Mouse (Mus musculus) forebrain, embryonic 14.5 days (tissue): ENCODE data around the gene Olfr920. TPM values are rescaled to one million over a fixed set of nuclear protein-coding genes. Genes with fewer than 3 reads are reported as not detected.

Experiments used
- ATAC-seq: fragments of 200-750 bp; cut with Nextera tagmentation; 2 replicates; pipeline ENCODE4 v1.8.0; 2017; ENCODE audit warnings: mild to moderate bottlenecking, moderate library complexity
- DNase-seq: peaks from one replicate; pipeline ENCODE4 v3.0.0-alpha.2; 2015; ENCODE audit warnings: low spot score
- H3K27ac ChIP-seq: fragments of 300-500 bp; sonication (generic); 2 replicates; pipeline ENCODE4 v1.5.1; 2014; ENCODE audit warnings: low read depth, mild to moderate bottlenecking, control low read depth, low read length, moderate library complexity
- H3K27me3 ChIP-seq: fragments of 300-500 bp; sonication (generic); replicated peaks from 2 replicates; pipeline ENCODE4 v1.6.1; 2014; ENCODE audit warnings: low read length, control low read depth, mixed read lengths; ENCODE audit not compliant: control insufficient read depth, insufficient read depth
- H3K36me3 ChIP-seq: fragments of 300-500 bp; sonication (generic); 2 replicates; pipeline ENCODE4 v1.6.1; 2014; ENCODE audit warnings: low read length, control low read depth; ENCODE audit not compliant: control insufficient read depth, insufficient read depth
- H3K4me1 ChIP-seq: fragments of 300-500 bp; sonication (generic); 2 replicates; pipeline ENCODE4 v1.6.1; 2014; ENCODE audit warnings: antibody characterized with exemption, low read length, control low read depth; ENCODE audit not compliant: control insufficient read depth, insufficient read depth
- H3K4me2 ChIP-seq: fragments of 300-500 bp; sonication (generic); 2 replicates; pipeline ENCODE4 v1.6.1; 2014; ENCODE audit warnings: mild to moderate bottlenecking, control low read depth, low read length
- H3K4me3 ChIP-seq: fragments of 300-500 bp; sonication (generic); 2 replicates; pipeline ENCODE4 v1.5.1; 2014; ENCODE audit warnings: low read depth, low read length, control low read depth
- H3K9ac ChIP-seq: fragments of 300-500 bp; sonication (generic); 2 replicates; pipeline ENCODE4 v1.6.1; 2014; ENCODE audit warnings: mild to moderate bottlenecking, low read length, control low read depth, moderate library complexity
- H3K9me3 ChIP-seq: fragments of 300-500 bp; sonication (generic); replicated peaks from 2 replicates; pipeline ENCODE4 v1.6.1; 2016; ENCODE audit warnings: low read length, control low read depth, mixed read lengths; ENCODE audit not compliant: control insufficient read depth
- polyA plus RNA-seq: library from polyadenylated mRNA; unstranded; fragments of >200 nt; fragmentation: Nextera tagmentation; extraction: Ambion mirVana; gene quantifications from 2 replicates; pipeline ENCODE4 v1.2.1, GENCODE M21; 2014

The Olfr920 gene
- polyA plus RNA-seq, 1 experiment from 2014 or later: not detected

- no peak overlapping the region for H3K9ac ChIP-seq
Observed at GRCm38 (mm10) chr9:38805696-38806095, 53.6 kb downstream of the Olfr920 start.

More at GRCm38 (mm10) chr9:38805696-38806095, 53.6 kb downstream of the Olfr920 start:
- no peak overlapping the region for H3K27ac ChIP-seq
- H3K36me3 ChIP-seq: no peaks in the 10 kb centered on the region
- no peak overlapping the region for H3K4me2 ChIP-seq
- no peak overlapping the region for H3K4me3 ChIP-seq
- peak; percentile 49 for DNase-seq
- no peaks in the 10 kb centered on the region for H3K27me3 ChIP-seq
- no peaks in the 10 kb centered on the region for H3K9me3 ChIP-seq
- H3K4me1 ChIP-seq: no peaks in the 10 kb centered on the region
- no peak for ATAC-seq

Other genes starting within 250 kb of the Olfr920 start
- gene Olfr911-ps1, start 230.7 kb upstream of the Olfr920 start, polyA plus RNA-seq: not detected in 2 replicates
- gene Olfr910, start 214.4 kb upstream of the Olfr920 start, polyA plus RNA-seq: not detected in 2 replicates
- not detected in 2 replicates for gene Olfr912, start 172.1 kb upstream of the Olfr920 start, polyA plus RNA-seq
- gene Olfr913, start 159.5 kb upstream of the Olfr920 start, polyA plus RNA-seq: not detected in 2 replicates
- gene Olfr914, start 147.2 kb upstream of the Olfr920 start, polyA plus RNA-seq: not detected in 2 replicates
- not detected in 2 replicates for gene Olfr916, start 92.4 kb upstream of the Olfr920 start, polyA plus RNA-seq
- gene Olfr917, start 86.5 kb upstream of the Olfr920 start, polyA plus RNA-seq: not detected in 2 replicates
- not detected in 2 replicates for gene Olfr918, start 77.7 kb upstream of the Olfr920 start, polyA plus RNA-seq
- gene Olfr919, start 48.6 kb upstream of the Olfr920 start, polyA plus RNA-seq: not detected in 2 replicates
- 6.9 and 7.3 TPM in 2 replicates for gene Vwa5a, start 34.0 kb upstream of the Olfr920 start, polyA plus RNA-seq
- not detected in 2 replicates for gene Olfr921, start 20.8 kb downstream of the Olfr920 start, polyA plus RNA-seq
- gene Olfr922, start 62.3 kb downstream of the Olfr920 start, polyA plus RNA-seq: not detected in 2 replicates
- gene Olfr923, start 74.2 kb downstream of the Olfr920 start, polyA plus RNA-seq: not detected in 2 replicates
- gene Olfr924, start 92.2 kb downstream of the Olfr920 start, polyA plus RNA-seq: not detected in 2 replicates
- gene Olfr26, start 102.8 kb downstream of the Olfr920 start, polyA plus RNA-seq: not detected in 2 replicates
- gene Olfr926, start 124.8 kb downstream of the Olfr920 start, polyA plus RNA-seq: not detected in 2 replicates
- not detected in 2 replicates for gene Olfr930, start 177.5 kb downstream of the Olfr920 start, polyA plus RNA-seq
- not detected in 2 replicates for gene Olfr933, start 220.0 kb downstream of the Olfr920 start, polyA plus RNA-seq
- gene Olfr934, start 236.0 kb downstream of the Olfr920 start, polyA plus RNA-seq: not detected in 2 replicates
- not detected in 2 replicates for gene Olfr935, start 247.4 kb downstream of the Olfr920 start, polyA plus RNA-seq